Mouse (Mus musculus) neural tube, embryonic 12.5 days (tissue): ENCODE measurements around the gene Tmem238l. TPM values are rescaled to one million over a fixed set of nuclear protein-coding genes. Genes with fewer than 3 reads are reported as not detected.

Experiments used
- ATAC-seq: fragments of 200-750 bp; cut with Nextera tagmentation; 2 replicates; pipeline ENCODE4 v1.8.0; 2017; ENCODE audit warnings: low read depth, mild to moderate bottlenecking, moderate TSS enrichment, moderate library complexity; ENCODE audit not compliant: low FRiP score
- H3K27ac ChIP-seq: fragments of 300-500 bp; sonication (generic); 2 replicates; pipeline ENCODE4 v1.5.1; 2016
- H3K27me3 ChIP-seq: fragments of 300-500 bp; sonication (generic); replicated peaks from 2 replicates; pipeline ENCODE4 v1.6.1; 2016; ENCODE audit warnings: mild to moderate bottlenecking
- H3K36me3 ChIP-seq: fragments of 300-500 bp; sonication (generic); 2 replicates; pipeline ENCODE4 v1.6.1; 2016; ENCODE audit warnings: mild to moderate bottlenecking
- H3K4me1 ChIP-seq: fragments of 300-500 bp; sonication (generic); 2 replicates; pipeline ENCODE4 v1.6.1; 2016
- H3K4me2 ChIP-seq: fragments of 300-500 bp; sonication (generic); replicated peaks from 2 replicates; pipeline ENCODE4 v1.6.1; 2016; ENCODE audit warnings: mild to moderate bottlenecking
- H3K4me3 ChIP-seq: fragments of 300-500 bp; sonication (generic); 2 replicates; pipeline ENCODE4 v1.5.1; 2016
- H3K9ac ChIP-seq: fragments of 300-500 bp; sonication (generic); 2 replicates; pipeline ENCODE4 v1.6.1; 2016; ENCODE audit warnings: mild to moderate bottlenecking
- H3K9me3 ChIP-seq: fragments of 300-500 bp; sonication (generic); 2 replicates; pipeline ENCODE4 v1.6.1; 2016; ENCODE audit warnings: mild to moderate bottlenecking
- WGBS: fragments of 180-500 bp; shearing (Covaris S2); methylation state at CpG from one replicate; pipeline ENCODE4 v1.1.7; 2016; 5-methylcytosine and 5-hydroxymethylcytosine counted together
- polyA plus RNA-seq: library from polyadenylated mRNA; unstranded; fragments of >200 nt; fragmentation: Nextera tagmentation; extraction: Ambion mirVana; gene quantifications from 2 replicates; pipeline ENCODE4 v1.2.1, GENCODE M21; 2016

Gene Tmem238l
- polyA plus RNA-seq, 1 experiment from 2014 or later = not detected

GRCm38 (mm10) chr11:66983422-66984164 lies 27.2 kb downstream of the Tmem238l start:
- 0 out of 2 replicates have a peak overlapping the region, but pooled peaks have one; percentile 15 for H3K27ac ChIP-seq
- no peak overlapping the region for H3K4me3 ChIP-seq
- H3K9me3 ChIP-seq = no peaks in the 10 kb centered on the region
- H3K36me3 ChIP-seq = no peaks in the 10 kb centered on the region
- peaks cover 19% of the 10 kb centered on the region for H3K4me1 ChIP-seq
- H3K4me2 ChIP-seq = peak overlapping the region; percentile 64
- H3K9ac ChIP-seq = no peak overlapping the region
- WGBS = 69% methylated on average over 11 of the region's 11 CpGs
- ATAC-seq = 0 out of 2 replicates have a peak, but pooled peaks have one; percentile 15
- H3K27me3 ChIP-seq = no peaks in the 10 kb centered on the region

- H3K27ac ChIP-seq = peak overlapping the region; percentile 15; the same call in 1 of the 2 replicates
Measured at GRCm38 (mm10) chr11:66984165-66985135, 28.0 kb downstream of the Tmem238l start.

GRCm38 (mm10) chr11:66985136-66985702 lies 28.8 kb downstream of the Tmem238l start:
- peak; percentile 11; the same call in 1 of the 2 replicates for ATAC-seq
- Histone ChIP-seq H3K36me3 (no peaks in the 10 kb centered on the region), H3K4me3 (peak overlapping the region; percentile 31), H3K27ac (no peak overlapping the region), H3K4me2 (peak overlapping the region; percentile 64), H3K27me3 (no peaks in the 10 kb centered on the region), H3K9me3 (no peaks in the 10 kb centered on the region), H3K9ac (peak overlapping the region; percentile 56), H3K4me1 (peaks cover 19% of the 10 kb centered on the region)
- 35% methylated on average over 11 of the region's 11 CpGs for WGBS

More at GRCm38 (mm10) chr11:66984165-66985135, 28.0 kb downstream of the Tmem238l start:
- Histone ChIP-seq H3K4me3 (peak overlapping the region; percentile 31), H3K4me1 (peaks cover 19% of the 10 kb centered on the region), H3K9ac (peak overlapping the region; percentile 56), H3K4me2 (peak overlapping the region; percentile 64), H3K27me3 (no peaks in the 10 kb centered on the region), H3K9me3 (no peaks in the 10 kb centered on the region), H3K36me3 (no peaks in the 10 kb centered on the region)
- WGBS = 4% methylated on average over 28 of the region's 28 CpGs
- peak; percentile 77 for ATAC-seq

GRCm38 (mm10) chr11:66992150-66992549 lies 35.7 kb downstream of the Tmem238l start:
- WGBS = 87% methylated on average over 2 of the region's 2 CpGs
- Histone ChIP-seq H3K4me1 (no peaks in the 10 kb centered on the region), H3K4me3 (no peak overlapping the region), H3K9ac (no peak overlapping the region), H3K4me2 (no peak overlapping the region), H3K27ac (no peak overlapping the region), H3K27me3 (no peaks in the 10 kb centered on the region), H3K9me3 (no peaks in the 10 kb centered on the region), H3K36me3 (no peaks in the 10 kb centered on the region)
- no peak for ATAC-seq

GRCm38 (mm10) chr11:66993674-66994073 lies 37.2 kb downstream of the Tmem238l start:
- H3K36me3 ChIP-seq = no peaks in the 10 kb centered on the region
- no peaks in the 10 kb centered on the region for H3K9me3 ChIP-seq
- H3K27ac ChIP-seq = no peak overlapping the region
- no peak for ATAC-seq
- no peaks in the 10 kb centered on the region for H3K27me3 ChIP-seq
- H3K4me2 ChIP-seq = no peak overlapping the region
- H3K9ac ChIP-seq = no peak overlapping the region
- H3K4me1 ChIP-seq = 0 out of 2 replicates have a peak, but pooled peaks cover 2% of the 10 kb centered on the region
- no peak overlapping the region for H3K4me3 ChIP-seq
- 54% methylated on average over 1 of the region's 1 CpGs for WGBS

- Histone ChIP-seq H3K36me3 (no peaks in the 10 kb centered on the region), H3K9ac (no peak overlapping the region), H3K27me3 (no peaks in the 10 kb centered on the region), H3K4me3 (no peak overlapping the region), H3K9me3 (no peaks in the 10 kb centered on the region), H3K27ac (no peak overlapping the region), H3K4me1 (0 out of 2 replicates have a peak, but pooled peaks cover 7% of the 10 kb centered on the region), H3K4me2 (no peak overlapping the region)
- no peak for ATAC-seq
- 78% methylated on average over 4 of the region's 4 CpGs for WGBS
Measured at GRCm38 (mm10) chr11:66996446-66996845, 40.0 kb downstream of the Tmem238l start.

- Histone ChIP-seq H3K36me3 (no peaks in the 10 kb centered on the region), H3K4me3 (no peak overlapping the region), H3K9me3 (no peaks in the 10 kb centered on the region), H3K4me1 (peaks cover 12% of the 10 kb centered on the region; the same call in 1 of the 2 replicates), H3K9ac (no peak overlapping the region), H3K4me2 (no peak overlapping the region), H3K27me3 (no peaks in the 10 kb centered on the region), H3K27ac (no peak overlapping the region)
- no peak for ATAC-seq
- WGBS = 86% methylated on average over 14 of the region's 14 CpGs
Measured at GRCm38 (mm10) chr11:66998467-66999403, 42.3 kb downstream of the Tmem238l start.

- H3K4me3 ChIP-seq = no peak overlapping the region
- 65% methylated on average over 4 of the region's 4 CpGs for WGBS
- peak; percentile 15; the same call in 1 of the 2 replicates for ATAC-seq
- no peaks in the 10 kb centered on the region for H3K27me3 ChIP-seq
- no peaks in the 10 kb centered on the region for H3K36me3 ChIP-seq
- H3K9me3 ChIP-seq = no peaks in the 10 kb centered on the region
- no peak overlapping the region for H3K4me2 ChIP-seq
- H3K4me1 ChIP-seq = peaks cover 12% of the 10 kb centered on the region; the same call in 1 of the 2 replicates
- no peak overlapping the region for H3K9ac ChIP-seq
- no peak overlapping the region for H3K27ac ChIP-seq
Measured at GRCm38 (mm10) chr11:67000671-67001070, 44.2 kb downstream of the Tmem238l start.

GRCm38 (mm10) chr11:67001717-67002116 lies 45.3 kb downstream of the Tmem238l start:
- WGBS = 16% methylated on average over 1 of the region's 1 CpGs
- H3K36me3 ChIP-seq = no peaks in the 10 kb centered on the region
- no peak overlapping the region for H3K4me3 ChIP-seq
- H3K9me3 ChIP-seq = no peaks in the 10 kb centered on the region
- no peak overlapping the region for H3K27ac ChIP-seq
- no peaks in the 10 kb centered on the region for H3K27me3 ChIP-seq
- peak; percentile 57; the same call in 1 of the 2 replicates for ATAC-seq
- H3K9ac ChIP-seq = no peak overlapping the region
- peaks cover 12% of the 10 kb centered on the region; the same call in 1 of the 2 replicates for H3K4me1 ChIP-seq
- H3K4me2 ChIP-seq = no peak overlapping the region

GRCm38 (mm10) chr11:67002911-67003310 lies 46.5 kb downstream of the Tmem238l start:
- Histone ChIP-seq H3K27ac (no peak overlapping the region), H3K9ac (no peak overlapping the region), H3K27me3 (no peaks in the 10 kb centered on the region), H3K36me3 (no peaks in the 10 kb centered on the region), H3K9me3 (no peaks in the 10 kb centered on the region), H3K4me1 (peaks cover 12% of the 10 kb centered on the region; the same call in 1 of the 2 replicates), H3K4me2 (no peak overlapping the region), H3K4me3 (no peak overlapping the region)
- WGBS = 78% methylated on average over 2 of the region's 2 CpGs
- ATAC-seq = no peak

- Histone ChIP-seq H3K27ac (no peak overlapping the region), H3K4me3 (no peak overlapping the region), H3K36me3 (no peaks in the 10 kb centered on the region), H3K27me3 (no peaks in the 10 kb centered on the region), H3K4me2 (no peak overlapping the region), H3K4me1 (peaks cover 16% of the 10 kb centered on the region), H3K9ac (no peak overlapping the region), H3K9me3 (no peaks in the 10 kb centered on the region)
- 69% methylated on average over 8 of the region's 8 CpGs for WGBS
- ATAC-seq = no peak; the same call in 1 of the 2 replicates
Measured at GRCm38 (mm10) chr11:67007961-67008360, 51.5 kb downstream of the Tmem238l start.
